Mouse (Mus musculus) neural tube, postnatal 0 days (tissue): ENCODE results near the gene Btnl6. TPM values are rescaled to one million over a fixed set of nuclear protein-coding genes. Genes with fewer than 3 reads are reported as not detected.

Experiments
- polyA plus RNA-seq: library from polyadenylated mRNA; unstranded; fragments of >200 nt; fragmentation: Nextera tagmentation; extraction: Ambion mirVana; gene quantifications from 2 replicates; pipeline ENCODE4 v1.2.1, GENCODE M21; 2015

Btnl6 gene
- not detected in 2 replicates for polyA plus RNA-seq

GRCm38 (mm10) chr17:34517252-34517651 is at the start of gene Btnl6:
Gene Btnl6 (minus strand): TSS chr17:34517352.

GRCm38 (mm10) chr17:34564003-34564421 is 46.9 kb upstream of the Btnl6 start, which contains the start of gene Notch4:
Gene Notch4 (plus strand): TSS chr17:34564268.

GRCm38 (mm10) chr17:34477238-34478013 is 39.7 kb downstream of the Btnl6 start, which contains the start of gene Btnl4:
Gene Btnl4 (minus strand): TSS chr17:34477318.

Other genes with a start within 250 kb of the Btnl6 start
- gene H2-Aa, start 229.5 kb downstream of the Btnl6 start, polyA plus RNA-seq: 0.41 and 0.74 TPM in 2 replicates
- gene H2-Eb1, start 211.5 kb downstream of the Btnl6 start, polyA plus RNA-seq: 3.2 and 4.3 TPM in 2 replicates
- 0.13 and 0.26 TPM in 2 replicates for gene H2-Eb2, start 191.7 kb downstream of the Btnl6 start, polyA plus RNA-seq
- not detected in 2 replicates for gene Btnl2, start 162.5 kb downstream of the Btnl6 start, polyA plus RNA-seq
- gene Btnl1, start 140.2 kb downstream of the Btnl6 start, polyA plus RNA-seq: not detected in 2 replicates
- gene BC051142, start 118.5 kb downstream of the Btnl6 start, polyA plus RNA-seq: 5.3 and 6.1 TPM in 2 replicates
- gene Btnl4, start 40.0 kb downstream of the Btnl6 start, polyA plus RNA-seq: not detected in 2 replicates
- gene Notch4, start 46.9 kb upstream of the Btnl6 start, polyA plus RNA-seq: 4.4 and 6.3 TPM in 2 replicates
- 5.5 and 6.8 TPM in 2 replicates for gene Gpsm3, start 72.5 kb upstream of the Btnl6 start, polyA plus RNA-seq
- gene Pbx2, start 73.9 kb upstream of the Btnl6 start, polyA plus RNA-seq: 8.9 and 10.0 TPM in 2 replicates
- gene Ager, start 80.5 kb upstream of the Btnl6 start, polyA plus RNA-seq: 1.5 and 2.5 TPM in 2 replicates
- 231 and 242 TPM in 2 replicates for gene Rnf5, start 86.3 kb upstream of the Btnl6 start, polyA plus RNA-seq
- gene Agpat1, start 86.9 kb upstream of the Btnl6 start, polyA plus RNA-seq: 109 and 123 TPM in 2 replicates
- gene Egfl8, start 98.6 kb upstream of the Btnl6 start, polyA plus RNA-seq: 23.9 and 34.3 TPM in 2 replicates
- gene Ppt2, start 111.2 kb upstream of the Btnl6 start, polyA plus RNA-seq: 20.3 and 21.8 TPM in 2 replicates
- 7.6 and 8.8 TPM in 2 replicates for gene Prrt1, start 112.2 kb upstream of the Btnl6 start, polyA plus RNA-seq
- gene Fkbpl, start 127.4 kb upstream of the Btnl6 start, polyA plus RNA-seq: 14.2 and 16.1 TPM in 2 replicates
- gene Atf6b, start 129.8 kb upstream of the Btnl6 start, polyA plus RNA-seq: 73.3 and 80.3 TPM in 2 replicates
- 0.84 and 1.1 TPM in 2 replicates for gene Tnxb, start 153.2 kb upstream of the Btnl6 start, polyA plus RNA-seq
- gene C4b, start 226.5 kb upstream of the Btnl6 start, polyA plus RNA-seq: 2.0 and 2.5 TPM in 2 replicates